8 mouse cellular contexts compared by ENCODE assay signal in the genomic region with DNA sequence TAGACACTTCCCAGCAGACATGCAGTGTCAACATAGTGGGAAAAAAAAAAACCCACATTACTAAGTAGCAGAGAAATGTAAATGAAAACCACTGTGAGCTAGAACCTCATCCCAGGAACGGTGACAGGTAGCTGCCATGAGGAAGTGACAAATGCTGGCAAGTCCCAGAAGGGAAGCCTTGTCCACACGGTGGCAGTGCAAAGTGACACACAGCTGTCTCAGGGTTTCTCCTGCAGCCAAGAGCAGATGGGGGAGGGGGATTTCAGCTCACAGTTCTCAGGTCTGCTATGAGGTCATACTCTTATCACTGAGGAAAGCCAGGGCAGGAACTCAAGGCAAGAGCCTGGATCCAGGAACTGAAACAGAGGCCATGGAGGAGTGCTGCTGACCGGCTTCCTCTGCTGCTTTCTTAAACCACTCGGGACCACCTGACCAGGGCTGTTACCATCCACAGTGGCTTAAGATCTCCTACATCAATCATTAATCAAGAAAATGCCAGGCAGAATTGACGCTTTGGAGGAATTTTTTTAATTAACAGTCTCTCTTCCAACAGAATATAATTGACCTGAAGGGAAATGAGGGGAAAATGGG.
DNase-seq lines count a peak whose midpoint lies in the region; ATAC-seq lines count a peak whose summit lies in the region.

No protein-coding gene starts in this region.

- no peak overlapping the region for H3K4me2 ChIP-seq in forebrain, embryonic 14.5 days (ENCODE audit: low read length)
- H3K4me2 ChIP-seq in kidney, embryonic 15.5 days = no peak overlapping the region

- intact Hi-C loops in heart, postnatal 36 days (cut with DNase I) = no loop called here

- ATAC-seq in forebrain, embryonic 14.5 days = peak; percentile 54; the same call in 1 of the 2 replicates
- peak; percentile 54; the same call in 1 of the 2 replicates for ATAC-seq in kidney, embryonic 15.5 days (replicated peaks; ENCODE audit: low FRiP score)

- DNase-seq in heart, adult 11 months = peak; percentile 93
- DNase-seq in heart, postnatal 36 days = no peak
- peak; percentile 41 for DNase-seq in adipocyte (ENCODE audit: low spot score)
- peak; percentile 73 for DNase-seq in forebrain, embryonic 14.5 days (ENCODE audit: low spot score)
- DNase-seq in midbrain, embryonic 10.5 days (ENCODE audit: low spot score) = peak; percentile 44
- DNase-seq in thymus, postnatal 4 days = peak; percentile 57
- no peak for DNase-seq in gastrocnemius, adult 8-10 months (ENCODE audit: low spot score in 2 of 2)

- 21% methylated on average over 5 of the region's 5 CpGs for WGBS in forebrain, embryonic 14.5 days
- 42% methylated on average over 5 of the region's 5 CpGs for WGBS in kidney, embryonic 15.5 days
- WGBS in midbrain, embryonic 10.5 days = 61% methylated on average over 5 of the region's 5 CpGs

- H3K27me3 ChIP-seq in forebrain, embryonic 14.5 days (replicated peaks; ENCODE audit: control insufficient read depth, insufficient read depth, low read length) = no peaks in the 10 kb centered on the region
- no peaks in the 10 kb centered on the region for H3K27me3 ChIP-seq in kidney, embryonic 15.5 days
- no peaks in the 10 kb centered on the region for H3K27me3 ChIP-seq in midbrain, embryonic 10.5 days (ENCODE audit: low read depth, poor library complexity, severe bottlenecking)

- H3K9me3 ChIP-seq in forebrain, embryonic 14.5 days (replicated peaks; ENCODE audit: control insufficient read depth, low read length) = no peaks in the 10 kb centered on the region
- no peaks in the 10 kb centered on the region for H3K9me3 ChIP-seq in kidney, embryonic 15.5 days (replicated peaks)
- no peaks in the 10 kb centered on the region for H3K9me3 ChIP-seq in midbrain, embryonic 10.5 days (replicated peaks)

- no peak overlapping the region for H3K27ac ChIP-seq in forebrain, embryonic 14.5 days (ENCODE audit: low read depth, low read length)
- no peak overlapping the region for H3K27ac ChIP-seq in kidney, embryonic 15.5 days
- H3K27ac ChIP-seq in midbrain, embryonic 10.5 days (replicated peaks) = no peak overlapping the region

- H3K36me3 ChIP-seq in forebrain, embryonic 14.5 days (ENCODE audit: control insufficient read depth, insufficient read depth, low read length) = 0 out of 2 replicates have a peak, but pooled peaks cover 5% of the 10 kb centered on the region
- no peaks in the 10 kb centered on the region for H3K36me3 ChIP-seq in kidney, embryonic 15.5 days
- H3K36me3 ChIP-seq in midbrain, embryonic 10.5 days = peaks cover 14% of the 10 kb centered on the region; the same call in 1 of the 2 replicates

- no peak overlapping the region for H3K4me3 ChIP-seq in forebrain, embryonic 14.5 days (ENCODE audit: low read depth, low read length)
- no peak overlapping the region for H3K4me3 ChIP-seq in kidney, embryonic 15.5 days (replicated peaks)
- H3K4me3 ChIP-seq in midbrain, embryonic 10.5 days = no peak overlapping the region

- peaks cover 7% of the 10 kb centered on the region; the same call in 1 of the 2 replicates for H3K4me1 ChIP-seq in forebrain, embryonic 14.5 days (ENCODE audit: control insufficient read depth, insufficient read depth, low read length)
- H3K4me1 ChIP-seq in kidney, embryonic 15.5 days = peaks cover 5% of the 10 kb centered on the region; the same call in 1 of the 2 replicates
- peaks cover 8% of the 10 kb centered on the region; the same call in 1 of the 2 replicates for H3K4me1 ChIP-seq in midbrain, embryonic 10.5 days

- H3K9ac ChIP-seq in forebrain, embryonic 14.5 days (ENCODE audit: low read length) = no peak overlapping the region
- H3K9ac ChIP-seq in kidney, embryonic 15.5 days = no peak overlapping the region

Comparison
In these comparisons a context has a peak if more than half of its experiments do, and no peak if none do; other contexts are left out.
1. DNase-seq: peak in heart, adult 11 months (single experiment), adipocyte (single experiment), forebrain, embryonic 14.5 days (single experiment), midbrain, embryonic 10.5 days (single experiment) and thymus, postnatal 4 days (single experiment); none in heart, postnatal 36 days (0 of 2) and gastrocnemius, adult 8-10 months (0 of 2).